Mouse (Mus musculus) hindbrain, embryonic 14.5 days (tissue): ENCODE results near the gene Hist1h2bq. TPM values are rescaled to one million over a fixed set of nuclear protein-coding genes. Genes with fewer than 3 reads are reported as not detected.
A peak's percentile ranks its signal among the peaks of the same experiment; 100 is the strongest.
"Not testable (repeated sequence)": the region's sequence is repeated elsewhere in the genome, so short reads cannot be mapped to it uniquely, and the experiment has no call there.

ENCODE experiments used
- ATAC-seq: fragments of 200-750 bp; cut with Nextera tagmentation; 2 replicates; pipeline ENCODE4 v1.8.0; 2017; ENCODE audit warnings: moderate number of reproducible peaks, mild to moderate bottlenecking, moderate TSS enrichment, moderate library complexity; ENCODE audit not compliant: low FRiP score
- DNase-seq: peaks from one replicate; pipeline ENCODE4 v3.0.0-alpha.2; 2015; ENCODE audit warnings: low spot score
- H3K27ac ChIP-seq: fragments of 300-500 bp; sonication (generic); 2 replicates; pipeline ENCODE4 v1.5.1; 2014; ENCODE audit warnings: mild to moderate bottlenecking, moderate library complexity
- H3K27me3 ChIP-seq: fragments of 300-500 bp; sonication (generic); 2 replicates; pipeline ENCODE4 v1.6.1; 2014; ENCODE audit warnings: mild to moderate bottlenecking, low read length, mixed read lengths; ENCODE audit not compliant: control insufficient read depth, insufficient read depth
- H3K36me3 ChIP-seq: fragments of 300-500 bp; sonication (generic); replicated peaks from 2 replicates; pipeline ENCODE4 v1.6.1; 2014; ENCODE audit not compliant: control insufficient read depth, insufficient read depth
- H3K4me1 ChIP-seq: fragments of 300-500 bp; sonication (generic); replicated peaks from 2 replicates; pipeline ENCODE4 v1.6.1; 2014; ENCODE audit warnings: antibody characterized with exemption, low read length, mixed read lengths; ENCODE audit not compliant: control insufficient read depth, insufficient read depth
- H3K4me2 ChIP-seq: fragments of 300-500 bp; sonication (generic); replicated peaks from 2 replicates; pipeline ENCODE4 v1.6.1; 2014; ENCODE audit warnings: mild to moderate bottlenecking, moderate library complexity
- H3K4me3 ChIP-seq: fragments of 300-500 bp; sonication (generic); replicated peaks from 2 replicates; pipeline ENCODE4 v1.5.1; 2014; ENCODE audit warnings: mild to moderate bottlenecking, low read length
- H3K9ac ChIP-seq: fragments of 300-500 bp; sonication (generic); 2 replicates; pipeline ENCODE4 v1.6.1; 2014
- H3K9me3 ChIP-seq: fragments of 300-500 bp; sonication (generic); 2 replicates; pipeline ENCODE4 v1.6.1; 2016; ENCODE audit warnings: low read length; ENCODE audit not compliant: control insufficient read depth
- WGBS: fragments of 180-500 bp; shearing (Covaris S2); extraction: QIAGEN DNeasy Blood & Tissue Kit; methylation state at CpG from one replicate; pipeline ENCODE4 v1.1.7; 2014; 5-methylcytosine and 5-hydroxymethylcytosine counted together
- polyA plus RNA-seq: library from polyadenylated mRNA; unstranded; fragments of >200 nt; fragmentation: Nextera tagmentation; extraction: Ambion mirVana; gene quantifications from 2 replicates; pipeline ENCODE4 v1.2.1, GENCODE M21; 2014

Hist1h2bq gene
- polyA plus RNA-seq, 1 experiment from 2014 or later: 3.5 TPM

DNA sequence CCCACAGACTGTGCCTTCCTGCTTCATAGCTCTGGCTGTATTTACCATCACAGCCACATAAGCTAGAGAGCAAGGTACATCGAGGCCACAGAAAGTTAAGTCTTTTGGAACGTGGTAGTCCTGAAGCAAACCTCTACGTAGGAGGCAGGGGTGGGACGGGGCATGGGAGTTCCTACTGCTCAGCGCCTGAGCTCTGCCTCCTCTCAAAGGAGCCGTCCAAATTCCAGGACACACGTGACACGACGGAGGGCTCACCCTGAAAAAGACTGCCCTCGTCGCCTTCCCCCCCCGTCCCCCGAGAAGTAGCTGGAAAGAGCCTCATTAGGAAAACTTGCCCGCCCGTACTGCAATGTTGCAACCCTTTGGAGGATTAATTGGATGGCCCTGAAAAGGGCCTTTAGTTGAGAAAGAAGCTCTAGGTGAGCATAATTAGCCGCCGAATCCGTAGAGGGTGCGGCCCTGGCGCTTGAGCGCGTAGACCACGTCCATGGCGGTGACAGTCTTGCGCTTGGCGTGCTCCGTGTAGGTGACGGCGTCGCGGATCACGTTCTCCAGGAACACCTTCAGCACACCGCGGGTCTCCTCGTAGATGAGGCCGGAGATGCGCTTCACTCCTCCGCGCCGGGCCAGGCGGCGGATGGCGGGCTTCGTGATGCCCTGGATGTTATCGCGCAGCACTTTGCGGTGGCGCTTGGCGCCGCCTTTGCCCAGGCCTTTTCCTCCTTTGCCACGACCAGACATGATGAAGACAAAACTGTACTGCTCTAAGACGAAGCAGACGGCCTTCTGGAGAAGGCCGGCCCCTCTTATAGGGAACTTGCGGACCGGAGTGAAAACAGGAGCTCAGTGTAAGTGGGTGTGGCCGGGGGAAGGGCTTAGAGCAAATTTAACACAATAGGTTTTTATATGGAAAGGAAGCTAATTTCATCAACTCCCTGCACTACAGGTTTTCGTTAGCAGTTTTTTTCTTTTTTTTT, 21.7 kb upstream of the Hist1h2bq start, which contains the start of gene Hist1h4n:
Gene Hist1h4n, minus strand, starts transcription at position 779 of the 977 bp plus-strand sequence.
- H3K27me3 ChIP-seq, DNase-seq, H3K36me3 ChIP-seq, H3K4me1 ChIP-seq, H3K9me3 ChIP-seq, H3K9ac ChIP-seq, H3K27ac ChIP-seq: not testable (repeated sequence)
- peak; percentile 89 for ATAC-seq
- peak within 1 kb of the TSS; percentile 14; the same call in 1 of the 2 replicates for H3K4me3 ChIP-seq
- 1% methylated on average over 22 of the region's 58 CpGs for WGBS
- peak within 1 kb of the TSS; percentile 45 for H3K4me2 ChIP-seq

DNA sequence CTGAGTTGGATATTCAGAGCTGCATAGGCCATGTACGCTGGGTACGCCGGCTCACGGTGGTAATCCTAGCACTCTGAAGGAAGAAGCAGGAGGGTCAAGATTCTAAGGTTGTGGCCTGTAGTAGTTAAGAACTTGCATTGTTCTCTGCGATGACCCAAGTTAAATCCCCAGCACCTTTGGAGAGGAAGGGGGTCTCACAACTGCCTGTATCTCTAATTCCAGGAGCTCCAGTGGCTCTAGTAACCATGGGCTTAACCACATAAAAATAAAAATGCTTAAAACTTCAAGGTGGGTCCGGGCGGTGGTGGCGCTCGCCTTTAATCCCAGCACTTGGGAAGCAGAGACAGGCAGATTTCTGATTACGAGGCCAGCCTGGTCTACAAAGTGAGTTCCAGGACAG, 20.3 kb upstream of the Hist1h2bq start:
- no peak for ATAC-seq
- no peaks in the 10 kb centered on the region for H3K36me3 ChIP-seq
- H3K27me3 ChIP-seq: no peaks in the 10 kb centered on the region
- H3K4me2 ChIP-seq: no peak overlapping the region
- no peaks in the 10 kb centered on the region for H3K9me3 ChIP-seq
- no peak overlapping the region for H3K27ac ChIP-seq
- no peak overlapping the region for H3K9ac ChIP-seq
- no peak overlapping the region for H3K4me3 ChIP-seq
- no peaks in the 10 kb centered on the region for H3K4me1 ChIP-seq
- DNase-seq: no peak
- 90% methylated on average over 10 of the region's 10 CpGs for WGBS

DNA sequence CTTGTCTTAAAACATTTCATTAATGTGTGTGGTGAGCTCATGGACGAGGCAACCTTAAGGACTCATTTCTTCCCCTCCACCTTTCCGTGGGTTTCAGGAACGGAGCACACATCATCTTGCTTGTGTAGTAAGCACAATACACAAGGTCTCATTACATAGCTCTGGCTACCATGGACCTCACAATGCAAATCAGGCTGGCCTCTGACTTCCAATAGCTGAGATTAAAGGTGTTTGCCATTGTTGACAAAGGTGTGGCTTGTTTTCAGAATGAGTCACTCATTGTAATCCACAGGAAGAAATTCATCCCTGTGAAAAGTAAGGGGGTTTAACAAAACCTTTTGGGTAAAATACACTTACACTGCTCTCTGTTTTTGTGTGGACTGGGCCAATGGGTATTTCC, 18.5 kb upstream of the Hist1h2bq start:
- ATAC-seq (no peak), DNase-seq (no peak)
- Histone ChIP-seq H3K36me3 (no peaks in the 10 kb centered on the region), H3K9ac (no peak overlapping the region), H3K27me3 (no peaks in the 10 kb centered on the region), H3K4me1 (no peaks in the 10 kb centered on the region), H3K27ac (no peak overlapping the region), H3K9me3 (no peaks in the 10 kb centered on the region), H3K4me2 (no peak overlapping the region), H3K4me3 (no peak overlapping the region)
- 82% methylated on average over 3 of the region's 3 CpGs for WGBS

DNA sequence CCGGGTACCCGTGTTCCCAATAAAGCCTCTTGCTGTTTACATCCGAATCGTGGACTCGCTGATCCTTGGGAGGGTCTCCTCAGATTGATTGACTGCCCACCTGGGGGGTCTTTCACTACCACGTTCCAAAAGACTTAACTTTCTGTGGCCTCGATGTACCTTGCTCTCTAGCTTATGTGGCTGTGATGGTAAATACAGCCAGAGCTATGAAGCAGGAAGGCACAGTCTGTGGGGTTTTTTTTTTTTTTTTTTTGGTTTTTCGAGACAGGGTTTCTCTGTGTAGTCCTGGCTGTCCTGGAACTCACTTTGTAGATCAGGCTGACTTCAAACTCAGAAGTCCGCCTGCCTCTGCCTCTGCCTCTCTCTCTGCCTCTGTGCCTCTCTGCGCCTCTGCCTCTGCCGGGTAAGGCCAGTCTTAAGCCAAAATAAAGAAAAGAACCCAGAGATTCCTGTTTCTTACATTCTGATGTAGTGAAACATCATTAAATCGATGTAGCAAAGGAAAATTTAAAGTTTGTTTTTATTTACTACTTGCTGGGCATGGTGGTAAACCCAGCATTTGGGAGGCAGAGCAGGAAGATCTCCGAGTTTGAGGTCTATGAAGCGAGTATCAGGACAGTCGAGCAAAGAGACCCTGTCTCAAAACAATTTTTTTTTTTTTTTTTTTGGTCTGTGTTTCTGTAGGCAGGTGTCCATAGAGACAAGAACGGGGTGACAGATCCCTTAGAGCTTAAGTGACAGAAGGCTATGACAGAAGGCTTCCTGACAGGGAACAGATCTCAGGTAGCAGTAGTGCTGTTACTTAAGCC, 10.3 kb upstream of the Hist1h2bq start:
- 76% methylated on average over 6 of the region's 16 CpGs for WGBS
- H3K4me1 ChIP-seq, H3K27ac ChIP-seq, DNase-seq, H3K36me3 ChIP-seq, H3K9me3 ChIP-seq, H3K4me2 ChIP-seq, ATAC-seq, H3K4me3 ChIP-seq, H3K9ac ChIP-seq, H3K27me3 ChIP-seq: not testable (repeated sequence)

DNA sequence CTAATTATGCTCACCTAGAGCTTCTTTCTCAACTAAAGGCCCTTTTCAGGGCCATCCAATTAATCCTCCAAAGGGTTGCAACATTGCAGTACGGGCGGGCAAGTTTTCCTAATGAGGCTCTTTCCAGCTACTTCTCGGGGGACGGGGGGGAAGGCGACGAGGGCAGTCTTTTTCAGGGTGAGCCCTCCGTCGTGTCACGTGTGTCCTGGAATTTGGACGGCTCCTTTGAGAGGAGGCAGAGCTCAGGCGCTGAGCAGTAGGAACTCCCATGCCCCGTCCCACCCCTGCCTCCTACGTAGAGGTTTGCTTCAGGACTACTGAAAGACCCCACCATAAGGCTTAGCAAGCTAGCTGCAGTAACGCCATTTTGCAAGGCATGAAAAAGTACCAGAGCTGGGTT, 2.1 kb upstream of the Hist1h2bq start:
- ATAC-seq: peak; percentile 19
- not testable (repeated sequence) for H3K4me1 ChIP-seq, H3K27ac ChIP-seq, DNase-seq, H3K36me3 ChIP-seq, H3K9me3 ChIP-seq, H3K27me3 ChIP-seq, H3K4me3 ChIP-seq, H3K9ac ChIP-seq
- H3K4me2 ChIP-seq: peak overlapping the region; percentile 47
- 0% methylated on average over 13 of the region's 14 CpGs for WGBS

DNA sequence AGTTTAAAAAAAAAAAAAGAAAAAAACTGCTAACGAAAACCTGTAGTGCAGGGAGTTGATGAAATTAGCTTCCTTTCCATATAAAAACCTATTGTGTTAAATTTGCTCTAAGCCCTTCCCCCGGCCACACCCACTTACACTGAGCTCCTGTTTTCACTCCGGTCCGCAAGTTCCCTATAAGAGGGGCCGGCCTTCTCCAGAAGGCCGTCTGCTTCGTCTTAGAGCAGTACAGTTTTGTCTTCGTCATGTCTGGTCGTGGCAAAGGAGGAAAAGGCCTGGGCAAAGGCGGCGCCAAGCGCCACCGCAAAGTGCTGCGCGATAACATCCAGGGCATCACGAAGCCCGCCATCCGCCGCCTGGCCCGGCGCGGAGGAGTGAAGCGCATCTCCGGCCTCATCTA, 1.5 kb upstream of the Hist1h2bq start, which contains the start of gene Hist1h4m:
Gene Hist1h4m, plus strand, starts transcription at position 208 of the 400 bp plus-strand sequence.
- no CpG with 5 or more reads among the region's 24 CpGs for WGBS

DNA sequence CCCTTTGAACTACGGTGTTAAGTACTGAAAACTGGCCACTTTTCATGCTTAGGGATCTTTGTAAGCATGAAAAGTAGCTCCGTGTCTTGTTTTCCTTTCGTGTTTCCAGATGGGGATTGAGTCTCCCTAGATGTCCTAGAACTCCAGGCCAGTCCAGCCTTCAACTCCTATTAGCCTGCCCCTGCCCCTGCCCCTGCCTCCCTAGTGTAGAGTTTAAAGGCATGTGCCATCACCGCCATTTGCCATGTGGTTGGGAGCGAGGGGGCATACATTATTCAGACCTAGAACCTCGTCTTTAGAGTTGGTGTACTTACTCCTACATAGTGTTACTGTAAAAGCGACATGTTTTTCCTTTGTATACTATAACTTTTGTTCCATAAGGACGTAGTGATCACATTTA, 1.1 kb upstream of the Hist1h2bq start:
- H3K9me3 ChIP-seq, H3K27ac ChIP-seq, H3K4me2 ChIP-seq, H3K36me3 ChIP-seq, DNase-seq, H3K27me3 ChIP-seq, H3K4me1 ChIP-seq, H3K4me3 ChIP-seq, H3K9ac ChIP-seq: not testable (repeated sequence)
- peak; percentile 26 for ATAC-seq
- no CpG with 5 or more reads among the region's 8 CpGs for WGBS

More for the DNA sequence above, 1.5 kb upstream of the Hist1h2bq start, which contains the start of gene Hist1h4m:
- not testable (repeated sequence) for H3K9me3 ChIP-seq, H3K4me3 ChIP-seq, H3K27ac ChIP-seq, H3K9ac ChIP-seq, H3K27me3 ChIP-seq, DNase-seq, H3K36me3 ChIP-seq, H3K4me1 ChIP-seq
- peak; percentile 67 for ATAC-seq
- H3K4me2 ChIP-seq: peak within 1 kb of the TSS; percentile 47

DNA sequence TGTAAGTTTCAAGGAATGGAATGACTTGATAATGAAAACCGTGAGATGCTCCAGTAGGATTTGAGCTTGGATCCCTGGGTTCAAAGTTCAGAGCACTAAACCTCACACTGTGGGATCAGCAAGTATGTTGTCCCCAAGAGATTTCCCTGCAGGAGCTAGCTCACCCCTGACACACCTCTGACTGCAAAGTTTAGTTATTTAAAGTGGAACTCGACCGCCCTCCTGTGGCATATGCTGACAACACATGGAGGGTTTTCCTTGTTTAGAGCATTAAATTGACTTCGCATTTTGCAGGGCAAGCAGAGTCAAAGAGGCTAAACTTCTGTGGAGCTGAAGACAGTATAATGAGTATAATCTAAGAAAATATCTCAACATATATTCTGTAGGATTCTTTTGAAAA, 6.9 kb downstream of the Hist1h2bq start:
- not testable (repeated sequence) for DNase-seq, H3K27me3 ChIP-seq, H3K9me3 ChIP-seq, H3K36me3 ChIP-seq, H3K4me1 ChIP-seq, H3K4me2 ChIP-seq, H3K27ac ChIP-seq, H3K4me3 ChIP-seq, H3K9ac ChIP-seq
- WGBS: no CpG with 5 or more reads among the region's 4 CpGs
- peak; percentile 70 for ATAC-seq

DNA sequence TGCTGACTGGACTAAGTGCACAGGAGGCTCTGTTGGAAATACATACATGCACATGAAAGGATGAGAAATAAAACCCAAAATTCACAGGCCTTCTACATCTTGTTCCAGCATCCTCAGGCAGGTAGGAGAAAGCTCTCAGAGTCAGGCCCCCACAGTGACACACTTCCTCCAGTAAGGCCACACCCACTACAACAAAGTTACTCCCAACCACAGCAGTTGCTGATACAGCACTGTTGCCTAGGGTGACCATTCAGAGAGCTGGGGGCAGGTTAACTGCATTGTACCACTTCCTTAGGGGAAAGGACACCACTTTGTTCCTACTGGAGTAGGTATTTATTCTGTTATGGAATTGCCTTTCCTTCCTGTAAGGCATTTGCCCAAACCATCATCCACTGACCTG, 12.8 kb downstream of the Hist1h2bq start:
- H3K4me2 ChIP-seq, H3K9ac ChIP-seq, ATAC-seq, H3K9me3 ChIP-seq, H3K27me3 ChIP-seq, H3K4me3 ChIP-seq, DNase-seq, H3K27ac ChIP-seq, H3K4me1 ChIP-seq, H3K36me3 ChIP-seq: not testable (repeated sequence)
